Mouse (Mus musculus) lung, adult 18-20 months (tissue): ENCODE measurements at regions not wholly inside any gene's neighbourhood (a gene's known extent, or its start where the extent isn't known, plus 50 kb on each side); places are given as distances from the start of the nearest gene placed in this dataset.

Source experiments
- DNase-seq, 2 experiments: peaks; one replicate each; pipeline ENCODE4 v3.0.0; 2022; ENCODE audit warnings: mixed read lengths in 2 of 2

DNA sequence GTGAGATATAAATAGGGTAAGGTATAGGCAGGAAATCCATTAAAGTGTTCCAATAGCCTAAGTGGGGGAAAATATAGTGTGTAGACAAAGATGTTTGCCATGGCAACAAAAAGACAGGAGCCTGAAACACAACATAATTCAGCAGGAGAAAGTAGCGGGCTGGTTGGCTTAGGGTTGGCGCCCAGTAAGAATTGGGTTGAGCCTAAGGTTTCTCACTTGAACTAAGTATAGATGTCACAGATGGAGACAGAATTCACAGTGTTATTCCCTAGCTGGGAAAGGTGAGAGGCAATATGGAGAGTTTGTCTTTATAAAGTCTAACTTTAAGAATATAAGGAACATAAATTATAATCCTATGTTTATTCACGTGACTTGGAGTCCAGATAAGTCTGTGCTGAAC lies 64.8 kb upstream of the Ogfrl1 start:
- DNase-seq: no peak

DNA sequence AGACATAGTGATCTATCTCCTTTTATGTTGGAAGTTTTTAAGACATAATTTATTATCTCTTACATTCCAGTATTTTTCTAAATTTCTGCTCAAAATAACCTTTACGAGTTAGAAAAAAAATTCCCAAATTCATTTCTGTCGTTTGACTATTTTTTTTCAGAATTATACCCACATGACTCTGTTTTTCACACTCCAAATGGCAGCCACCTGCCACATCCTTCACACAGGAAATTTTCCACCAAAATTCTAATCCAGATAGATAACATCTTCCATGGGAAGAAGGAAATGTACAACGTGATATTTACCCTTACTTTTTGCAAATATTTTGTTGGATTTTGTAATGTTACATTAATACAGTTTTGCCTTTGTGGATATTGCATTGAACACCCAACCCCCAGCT lies 66.5 kb upstream of the Ogfrl1 start:
- no peak for DNase-seq

DNA sequence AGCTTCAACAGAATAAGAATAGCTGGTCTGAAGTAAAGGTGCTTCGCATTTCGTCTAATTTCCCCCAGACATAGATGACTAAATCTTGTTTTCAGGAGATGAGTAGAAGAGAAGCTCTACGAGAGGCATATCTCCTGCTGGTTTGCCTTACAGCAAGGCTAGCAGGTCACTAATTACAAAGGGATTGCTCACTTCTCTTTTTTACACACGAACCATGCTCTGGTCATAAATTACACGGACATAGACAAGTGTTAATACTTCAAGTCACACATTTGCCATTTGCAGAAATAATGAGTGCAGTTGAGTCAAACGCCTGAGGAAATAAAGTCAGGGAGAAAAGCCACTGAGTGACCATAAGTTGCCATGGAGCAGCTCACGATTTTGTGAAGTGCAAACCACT lies 68.8 kb upstream of the Ogfrl1 start:
- DNase-seq: no peak

DNA sequence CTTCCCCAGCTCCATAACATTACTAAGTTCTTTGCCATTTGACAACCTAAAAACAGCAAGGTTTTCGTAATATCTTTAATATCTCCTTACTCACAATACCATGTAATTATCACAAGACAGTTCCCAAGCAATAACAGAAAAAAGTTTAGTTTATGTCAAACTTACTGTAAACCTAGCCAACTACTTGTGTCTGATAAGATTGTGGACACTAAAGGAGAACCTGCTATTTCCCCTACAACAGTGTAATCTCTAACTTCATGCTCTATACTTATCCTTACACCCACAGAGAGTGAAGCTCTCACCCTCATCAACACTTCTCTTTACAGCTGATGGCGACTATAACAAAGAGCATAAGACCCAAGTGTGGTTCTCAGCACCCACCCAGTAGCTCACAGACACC lies 69.8 kb upstream of the Ogfrl1 start:
- no peak for DNase-seq

DNA sequence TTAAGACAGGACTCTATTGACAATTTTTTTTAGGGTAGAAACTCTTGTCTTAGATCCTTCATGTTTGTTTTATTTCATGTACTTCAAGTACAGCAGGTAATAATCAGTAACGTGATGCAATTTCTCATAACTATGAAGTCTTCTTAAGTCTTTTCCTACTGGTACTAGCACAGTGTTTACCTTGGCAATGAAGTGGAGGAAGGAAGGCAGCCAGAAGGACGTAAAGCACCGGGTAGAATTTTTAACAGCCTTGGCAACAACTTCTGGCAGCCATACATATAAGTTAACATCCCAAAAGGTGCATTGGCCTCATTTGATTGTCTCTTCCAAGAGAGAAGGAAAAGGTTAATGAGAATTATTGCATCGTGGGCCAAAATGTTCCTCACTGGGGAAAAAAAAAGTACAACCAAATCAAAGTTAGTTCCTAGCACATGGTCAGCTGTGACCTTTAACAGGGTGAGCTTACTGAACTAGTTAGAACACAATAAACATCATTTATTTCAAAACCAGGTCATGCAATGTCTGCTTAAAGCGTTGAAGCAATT lies 83.3 kb upstream of the Ogfrl1 start:
- DNase-seq: peak; percentile 8 to 39

DNA sequence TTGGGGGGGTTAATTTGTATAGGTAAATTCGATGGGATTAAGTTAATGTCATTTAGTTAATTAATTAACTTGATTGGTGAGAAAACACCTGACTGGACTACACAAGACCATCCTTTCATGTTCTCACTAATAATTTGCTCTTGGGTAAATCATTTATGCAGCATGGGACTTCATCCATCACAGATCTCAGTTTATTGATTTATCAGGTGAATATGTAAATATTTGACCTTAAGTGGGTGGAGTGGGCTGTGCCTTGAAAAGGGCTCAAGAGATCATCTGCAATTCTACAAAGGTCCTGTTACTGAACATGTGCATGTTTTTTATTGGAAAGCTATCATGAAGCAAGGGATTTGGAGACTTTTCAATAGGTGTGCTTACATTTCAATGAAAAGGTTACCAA lies 87.0 kb upstream of the Ogfrl1 start:
- DNase-seq: no peak

DNA sequence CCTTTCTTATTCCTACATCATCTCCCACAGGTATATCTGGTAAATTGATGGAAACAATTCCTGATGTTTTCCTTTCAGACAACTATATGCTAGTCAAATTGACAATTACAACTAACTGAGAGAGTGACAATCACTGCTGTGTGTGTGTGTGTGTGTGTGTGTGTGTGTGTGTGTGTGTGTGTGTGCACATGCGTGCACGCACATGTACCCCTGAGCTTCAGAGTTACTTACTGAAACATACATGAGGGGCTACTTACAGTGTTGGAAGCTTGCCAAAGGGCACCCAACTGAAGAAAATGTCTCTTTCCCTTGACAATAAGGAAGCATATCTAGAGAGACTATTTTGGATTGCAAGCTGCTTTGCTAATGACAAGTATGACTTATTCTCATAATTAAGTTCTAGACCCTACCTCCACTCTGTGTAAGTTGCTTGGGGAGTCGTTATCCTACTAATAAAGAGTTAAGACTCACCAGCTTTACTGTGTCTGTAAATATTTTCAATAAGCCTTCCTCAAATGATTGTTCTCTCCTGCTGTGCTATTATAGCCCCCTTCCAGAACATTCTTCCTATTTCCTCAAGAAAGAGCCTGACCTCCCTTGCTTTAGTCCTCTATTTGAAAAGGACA lies 87.7 kb upstream of the Ogfrl1 start:
- DNase-seq: no peak

DNA sequence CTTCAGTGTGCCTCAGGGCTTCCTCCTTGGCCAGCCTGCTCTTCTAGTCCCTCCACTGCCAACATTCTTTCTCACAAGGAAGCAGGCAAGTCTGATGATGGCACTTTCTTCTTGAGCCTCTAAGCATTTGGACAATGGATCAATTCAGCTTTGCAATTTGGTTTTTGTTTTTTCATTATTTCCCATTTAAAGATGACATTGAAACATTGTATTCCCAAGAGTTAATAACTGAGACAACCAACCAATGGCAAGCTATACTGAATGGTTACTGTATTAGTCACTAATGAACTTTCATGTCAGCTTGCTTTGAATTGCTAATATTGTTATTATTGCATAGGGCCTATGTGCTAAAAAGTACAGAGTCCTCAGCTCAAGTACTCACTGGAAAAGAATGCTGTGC lies 89.5 kb upstream of the Ogfrl1 start:
- no peak for DNase-seq

DNA sequence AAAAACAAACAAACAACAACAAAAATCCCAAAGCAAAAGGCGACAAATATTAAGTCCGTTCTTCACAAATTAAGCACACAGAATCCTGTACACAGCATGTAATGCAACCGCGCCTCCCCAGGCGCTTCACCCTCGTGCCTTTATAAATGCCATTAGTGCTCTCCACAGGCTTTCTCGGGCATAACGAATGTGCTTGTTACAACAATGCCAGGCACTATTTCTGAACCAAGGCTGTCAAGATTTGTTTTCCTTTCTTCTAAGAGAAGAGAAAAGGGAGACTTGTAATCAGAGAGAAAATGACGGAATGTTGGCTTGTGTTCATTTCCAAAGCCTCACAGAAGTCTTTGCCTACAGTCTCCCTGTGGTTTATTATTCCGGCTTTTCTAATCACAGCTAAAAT lies 93.1 kb upstream of the Ogfrl1 start:
- no peak for DNase-seq

DNA sequence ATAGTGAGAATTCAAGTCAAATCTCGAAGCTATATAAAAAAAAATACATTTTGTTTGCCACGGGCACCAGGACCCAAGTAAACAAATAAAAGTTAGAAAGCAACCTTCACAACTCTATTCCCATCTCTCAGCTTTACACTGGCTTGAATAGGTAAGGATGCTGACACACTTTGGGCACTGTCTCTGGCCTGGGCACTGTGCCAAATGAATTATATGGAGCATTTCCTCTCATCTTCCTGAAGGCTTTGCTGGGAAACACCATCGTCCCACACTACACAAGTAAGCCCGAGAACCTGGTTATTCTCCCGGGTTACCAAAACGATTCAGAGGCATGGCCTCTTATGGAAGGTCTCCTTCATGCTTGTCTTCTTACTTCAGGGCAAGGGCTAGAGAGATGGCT lies 93.5 kb upstream of the Ogfrl1 start:
- no peak for DNase-seq

DNA sequence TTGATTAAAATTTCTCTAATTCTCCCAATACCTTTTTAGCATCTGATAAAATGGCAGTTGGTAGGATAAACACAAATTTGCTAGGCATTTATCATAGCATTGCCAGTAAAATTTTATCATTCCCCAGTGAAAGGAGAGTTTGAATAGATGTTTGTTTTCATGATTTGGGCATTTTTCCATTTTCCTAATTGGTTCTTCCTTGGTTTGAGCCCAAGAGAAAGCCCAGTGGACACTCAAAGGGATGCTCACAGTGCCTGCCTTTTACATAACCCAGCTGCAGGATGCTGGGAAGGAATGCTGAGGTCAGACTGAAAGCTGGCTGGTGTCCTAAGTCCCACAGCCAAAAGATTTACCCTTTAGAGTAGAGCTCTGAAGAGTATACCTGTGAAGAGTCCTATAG lies 95.4 kb upstream of the Ogfrl1 start:
- DNase-seq: no peak

DNA sequence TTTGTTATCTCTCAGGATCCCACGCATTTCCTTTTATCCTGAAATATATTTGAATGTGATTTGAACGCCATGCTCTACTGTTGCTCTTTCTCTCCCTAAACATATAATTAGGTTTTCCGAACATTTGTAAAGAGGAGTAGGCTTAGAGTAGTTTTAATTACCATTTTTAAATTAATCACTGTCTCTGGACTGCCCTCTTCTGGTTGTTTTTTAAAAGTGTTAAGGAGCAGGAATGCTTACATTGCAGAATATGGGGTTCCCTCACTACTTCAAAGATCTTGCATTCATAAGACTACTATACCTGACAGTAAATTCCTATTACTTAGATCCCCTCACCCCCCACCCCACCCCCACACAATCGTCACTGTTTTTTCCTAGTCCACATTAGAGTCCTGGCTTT lies 97.8 kb upstream of the Ogfrl1 start:
- DNase-seq: no peak

DNA sequence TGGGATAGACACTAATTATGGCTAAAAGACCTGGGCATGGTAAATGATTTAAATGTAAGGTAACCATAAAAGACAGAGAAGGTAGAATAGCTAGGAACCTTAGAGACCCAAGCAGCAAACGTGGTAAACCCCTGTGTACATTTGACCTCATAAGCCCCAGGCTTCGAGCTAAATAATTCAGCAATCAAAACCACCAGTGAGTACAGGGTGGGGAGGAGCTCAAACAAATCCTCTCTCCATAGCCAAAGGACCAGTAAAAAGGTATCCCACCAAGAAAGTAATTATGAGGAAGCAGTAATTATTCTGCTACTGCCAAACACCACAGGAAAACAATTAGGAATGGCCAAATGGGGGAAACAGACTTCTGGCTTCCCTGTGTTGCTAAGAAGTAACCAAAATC lies 122.5 kb upstream of the Ogfrl1 start:
- no peak for DNase-seq

DNA sequence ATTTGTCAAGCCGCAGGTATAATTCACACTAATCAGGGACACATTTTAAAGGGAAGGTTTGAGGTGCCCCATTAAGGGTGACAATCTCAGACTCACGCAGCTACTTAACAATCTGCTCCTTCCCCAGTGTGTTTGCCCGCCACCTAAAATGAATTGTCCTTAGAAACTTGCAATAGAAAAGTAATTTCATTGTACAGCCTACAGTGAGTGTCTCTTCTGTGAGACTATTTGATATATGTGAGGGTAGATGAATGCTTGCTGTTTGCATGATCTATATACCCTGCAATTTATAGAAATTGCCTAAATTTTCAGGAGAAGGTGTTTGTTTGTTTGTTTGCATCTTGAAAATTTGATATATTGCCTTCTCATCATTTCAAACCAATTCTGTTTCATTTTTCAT lies 135.1 kb upstream of the Ogfrl1 start:
- no peak for DNase-seq

DNA sequence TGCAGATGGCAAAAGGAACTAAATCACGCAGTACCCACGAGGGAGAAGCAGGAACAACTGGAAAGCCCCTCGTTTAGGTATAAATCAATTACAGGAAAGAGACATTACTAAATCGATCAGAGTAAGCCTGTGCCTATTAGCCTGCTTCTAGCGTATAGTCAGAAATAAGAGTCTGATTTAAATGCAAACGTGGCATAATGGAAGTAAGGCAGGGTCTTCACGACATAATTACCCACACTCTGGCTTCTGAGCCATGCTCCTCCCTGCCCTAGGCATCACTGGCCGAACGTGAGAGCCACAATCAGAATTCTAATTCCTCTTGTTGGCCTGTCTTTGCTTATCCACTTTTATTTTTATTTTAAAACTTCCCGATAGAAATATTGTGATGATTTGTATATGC lies 139.0 kb upstream of the Ogfrl1 start:
- no peak for DNase-seq

DNA sequence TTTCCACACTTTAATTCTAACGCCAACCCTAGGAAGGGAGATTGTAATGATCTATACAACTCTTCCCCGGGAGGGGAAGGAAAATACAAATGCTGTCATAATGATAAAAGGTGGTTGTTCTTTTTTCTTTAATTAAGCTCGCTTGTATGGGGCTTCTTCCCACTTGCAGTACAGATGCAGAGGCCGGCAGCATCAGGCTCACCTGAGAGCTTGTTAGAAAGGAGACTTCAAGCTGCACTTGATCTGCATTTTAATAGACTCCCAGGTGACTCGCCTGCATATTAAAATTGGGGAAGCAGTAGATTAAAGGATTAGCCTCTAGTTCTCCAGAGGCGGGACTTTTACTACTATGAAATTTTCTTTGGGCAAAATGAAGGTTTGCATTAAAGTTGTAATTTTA lies 140.8 kb upstream of the Ogfrl1 start:
- DNase-seq: no peak

DNA sequence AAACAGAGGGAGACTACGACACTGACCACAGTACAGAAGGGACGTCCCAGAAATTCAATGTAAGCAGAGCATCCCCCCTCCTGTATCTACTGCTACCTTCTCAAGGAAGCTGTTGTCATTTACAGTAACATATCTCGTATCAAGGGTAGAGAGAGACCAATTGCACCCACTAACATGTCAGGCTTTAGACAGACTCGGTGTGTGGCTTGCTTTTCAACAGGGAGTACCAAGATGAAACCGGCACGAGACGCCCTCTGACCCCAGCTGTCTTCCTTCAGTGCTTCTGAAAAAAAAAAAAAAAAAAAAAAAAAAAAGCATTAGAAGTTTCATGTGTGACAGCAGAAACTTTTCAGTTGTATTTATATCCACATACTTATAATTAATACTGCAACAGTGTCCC lies 143.0 kb upstream of the Ogfrl1 start:
- DNase-seq: no peak

DNA sequence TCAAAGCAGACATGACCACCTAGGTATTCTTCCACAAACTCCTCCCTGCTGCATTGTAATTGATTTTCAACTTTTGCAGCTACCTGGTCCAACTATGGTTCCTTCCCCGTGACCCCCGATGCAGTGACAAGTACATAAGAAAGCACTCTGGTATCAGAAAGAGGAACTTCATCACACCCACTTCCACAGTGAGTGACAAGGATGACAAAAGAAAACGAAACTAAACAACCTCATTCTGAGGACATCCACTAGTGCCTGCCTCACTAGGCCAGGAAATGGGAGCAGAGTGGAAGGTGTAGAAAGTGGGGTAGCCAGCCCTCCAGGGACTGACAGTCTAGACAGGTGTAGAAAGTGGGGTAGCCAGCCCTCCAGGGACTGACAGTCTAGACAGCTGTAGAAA lies 158.2 kb upstream of the Ogfrl1 start:
- no peak for DNase-seq

DNA sequence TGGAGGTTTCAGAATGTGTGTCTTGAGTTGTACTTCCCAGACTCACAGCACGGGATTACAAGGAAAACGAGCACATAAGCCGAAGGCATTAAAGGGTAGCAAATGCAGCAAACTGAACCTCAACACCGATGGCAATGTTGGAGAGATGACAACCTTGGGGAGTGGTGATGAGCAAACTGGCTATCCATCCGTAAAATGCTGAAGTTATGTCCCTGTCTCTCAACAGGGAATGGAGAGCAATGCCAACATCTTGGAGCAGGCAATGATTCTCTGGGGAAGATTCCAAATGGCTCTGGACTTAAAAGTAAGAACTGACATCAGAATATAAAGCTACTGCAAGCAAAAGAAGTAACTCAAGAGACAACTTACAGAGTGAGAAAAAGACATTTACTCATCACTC lies 170.5 kb upstream of the Ogfrl1 start:
- DNase-seq: no peak

DNA sequence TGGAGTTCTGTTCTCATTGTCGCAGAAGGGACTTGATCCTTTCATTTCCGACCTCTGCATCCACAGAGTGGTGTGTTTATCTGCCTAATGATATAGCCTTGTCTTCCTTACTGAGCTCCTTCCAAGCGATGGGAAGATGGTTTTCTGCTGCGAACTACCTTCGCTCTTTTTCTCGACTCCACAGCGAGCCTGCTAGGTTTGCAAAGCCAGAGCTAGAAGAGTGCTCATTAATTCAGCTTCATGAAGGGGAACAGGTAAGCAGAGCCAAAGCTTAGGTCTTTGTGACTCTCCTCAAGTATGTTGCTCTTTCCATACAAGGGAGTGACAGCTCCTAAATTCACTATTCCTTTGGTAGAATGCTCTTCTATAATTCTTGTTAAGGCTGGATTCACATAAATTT lies 176.9 kb upstream of the Ogfrl1 start:
- DNase-seq: no peak

DNA sequence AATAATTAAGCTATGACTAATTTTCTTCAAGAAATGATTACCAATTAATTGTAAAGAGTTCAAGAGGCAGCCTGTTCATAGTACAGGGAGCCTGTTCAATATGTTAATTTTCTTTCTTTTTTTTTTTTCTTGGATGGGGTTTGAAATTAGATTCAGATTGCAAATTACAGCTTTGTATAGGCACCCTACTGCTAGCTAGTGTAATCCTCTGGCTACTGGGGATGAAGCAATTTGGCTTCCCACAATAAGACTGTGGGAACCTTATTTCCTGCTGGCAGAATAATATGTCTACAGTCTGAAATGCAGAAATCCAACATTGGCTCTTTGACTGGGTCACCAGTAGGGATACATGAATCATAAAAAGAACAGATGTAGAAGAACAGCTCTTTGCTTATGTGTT lies 177.4 kb upstream of the Ogfrl1 start:
- no peak for DNase-seq

DNA sequence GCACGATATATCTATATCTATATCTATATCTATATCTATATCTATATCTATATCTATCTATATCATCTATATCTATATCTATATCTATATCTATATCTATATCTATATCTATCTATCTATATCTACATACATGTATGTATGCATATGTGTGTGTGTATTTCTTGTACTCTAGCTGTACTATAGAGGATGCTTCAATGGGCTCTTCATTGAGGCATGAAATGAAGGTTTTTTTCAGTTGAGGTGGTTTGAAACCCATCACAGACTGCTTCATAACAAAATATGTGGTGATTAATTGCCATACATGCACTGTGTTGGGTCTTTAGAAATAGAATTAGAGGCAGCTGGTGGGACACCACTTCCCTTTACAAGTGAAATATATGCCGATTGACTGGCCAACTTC lies 177.9 kb upstream of the Ogfrl1 start:
- DNase-seq: no peak

DNA sequence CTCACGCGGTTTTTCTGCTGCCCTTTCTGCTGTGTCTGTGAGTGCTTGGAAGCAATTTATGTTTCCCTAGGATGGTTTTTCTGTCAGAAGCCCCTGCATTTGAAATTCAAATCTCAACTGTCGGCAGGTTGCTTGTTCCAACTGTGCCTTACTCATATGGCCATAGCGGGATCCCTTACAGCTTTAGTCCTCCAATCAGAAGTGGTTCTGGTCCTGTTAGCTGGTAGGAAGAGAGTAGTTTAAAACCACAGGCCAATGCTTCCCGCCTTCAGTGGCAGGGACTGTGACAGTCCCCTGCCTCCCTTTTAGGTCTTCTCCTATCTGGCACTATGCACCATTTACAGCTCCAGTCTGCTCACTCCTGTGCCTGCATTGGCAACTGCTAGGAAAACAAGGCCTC lies 178.6 kb upstream of the Ogfrl1 start:
- no peak for DNase-seq

DNA sequence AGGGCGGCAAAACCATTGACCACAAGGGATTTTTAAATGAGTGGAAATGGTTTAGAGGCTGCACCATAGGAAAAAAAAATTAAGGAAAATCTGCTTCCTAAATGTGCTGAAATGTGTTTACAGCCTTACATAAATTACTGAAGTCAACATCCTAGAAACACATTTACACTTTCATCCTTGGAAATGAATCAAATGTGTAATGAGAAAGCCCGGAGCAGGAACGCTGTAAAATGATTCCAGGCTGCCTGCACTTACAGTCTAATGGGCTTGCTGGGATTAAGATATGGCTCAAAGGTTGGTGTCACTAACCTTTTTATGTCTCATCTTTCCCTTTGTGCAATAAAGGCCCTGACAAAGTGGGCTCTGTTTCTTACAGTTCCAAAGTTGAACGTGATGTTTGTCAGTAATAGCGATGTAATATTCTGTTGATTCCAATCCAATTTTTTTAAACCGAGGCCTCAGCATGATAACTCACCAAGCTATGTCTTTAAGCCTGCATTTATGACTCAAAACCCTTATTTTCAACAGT lies 172.1 kb upstream of the B3gat2 start:
- no peak for DNase-seq

DNA sequence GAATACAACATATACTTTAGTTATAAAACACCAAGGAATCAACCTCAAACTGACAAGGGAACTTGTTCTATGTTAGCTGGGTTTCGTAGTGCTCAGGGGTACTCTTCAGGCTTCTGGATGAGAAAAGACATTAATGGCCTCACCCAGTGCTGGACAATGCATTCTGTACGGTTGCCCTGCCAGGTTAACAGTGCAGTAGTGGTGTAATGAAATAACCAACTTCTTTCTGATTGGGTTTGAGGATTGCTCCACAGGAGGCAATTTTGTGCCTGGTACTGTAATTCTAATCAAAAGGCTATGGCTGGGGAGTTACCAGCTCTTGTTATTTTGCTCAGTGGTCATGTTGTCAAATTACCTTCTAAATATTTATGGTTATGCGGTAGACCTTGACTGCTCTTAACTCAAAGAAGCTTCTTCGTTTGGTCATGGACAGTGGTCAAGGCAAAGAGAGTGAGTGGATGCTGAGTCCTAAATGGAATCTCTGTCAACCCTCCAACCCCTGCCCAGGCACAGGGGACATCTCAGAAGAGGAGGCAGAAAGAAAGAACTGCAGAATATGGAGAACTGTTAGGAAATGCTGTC lies 158.8 kb upstream of the B3gat2 start:
- DNase-seq: no peak
